Mouse (Mus musculus) olfactory bulb, adult 2 months (tissue): Measurements from ENCODE around the gene Ssr3.

ENCODE experiments used
- CTCF ChIP-seq: fragments of 200-500 bp; IDR thresholded peaks from 2 replicates; pipeline ENCODE4 v1.5.1; 2012; ENCODE audit warnings: low read depth, mild to moderate bottlenecking, low read length, moderate library complexity; ENCODE audit not compliant: insufficient read depth
- POLR2A ChIP-seq: fragments of 200-500 bp; IDR thresholded peaks from 2 replicates; pipeline ENCODE4 v1.6.1; 2012; ENCODE audit warnings: mild to moderate bottlenecking, low read depth, low read length, moderate library complexity; ENCODE audit not compliant: insufficient read depth

GRCm38 (mm10) chr3:65352278-65353127 is 39.9 kb downstream of the Ssr3 start:
- TF ChIP-seq POLR2A (no peak), CTCF (no peak)
